In genomic region chr15:98602191-98602881, GRCm38 (mm10) we compare ENCODE assay signal across 9 mouse cellular contexts. TPM values are rescaled to one million over a fixed set of nuclear protein-coding genes. Genes with fewer than 3 reads are reported as not detected.
DNase-seq lines count a peak whose midpoint lies in the region; ATAC-seq and TF ChIP-seq lines count a peak whose summit lies in the region.
"Had no signal": no experiment of that assay in that cellular context is flagged by ENCODE, and none has a peak within 500 bp of the region (broad histone marks: within the 10 kb centered on the region; RNA-seq: fewer than 3 reads in every experiment).

No protein-coding gene starts in this region.

- H3K36me3 ChIP-seq in lung, embryonic 16.5 days (ENCODE audit: control insufficient read depth, insufficient read depth, low read length) = peaks cover 33% of the 10 kb centered on the region
- peaks cover 68% of the 10 kb centered on the region for H3K36me3 ChIP-seq in embryonic facial prominence, embryonic 12.5 days
- peaks cover 69% of the 10 kb centered on the region for H3K36me3 ChIP-seq in limb, embryonic 15.5 days

- no peaks in the 10 kb centered on the region for H3K9me3 ChIP-seq in lung, embryonic 16.5 days (ENCODE audit: control insufficient read depth, low read length)
- H3K9me3 ChIP-seq in embryonic facial prominence, embryonic 12.5 days = no peaks in the 10 kb centered on the region
- H3K9me3 ChIP-seq in limb, embryonic 15.5 days = no peaks in the 10 kb centered on the region

- H3K4me3 ChIP-seq in lung, embryonic 16.5 days (ENCODE audit: low read length) = peak overlapping the region; percentile 10; the same call in 1 of the 2 replicates
- H3K4me3 ChIP-seq in embryonic facial prominence, embryonic 12.5 days = 0 out of 2 replicates have a peak overlapping the region, but pooled peaks have one; percentile 4
- H3K4me3 ChIP-seq in limb, embryonic 15.5 days = peak overlapping the region; percentile 14
- H3K4me3 ChIP-seq in cerebellum, adult 2 months (replicated peaks; ENCODE audit: insufficient read depth, low read depth, low read length) = no peak overlapping the region

- H3K27me3 ChIP-seq in lung, embryonic 16.5 days (ENCODE audit: control insufficient read depth, insufficient read depth, low read depth, low read length) = no peaks in the 10 kb centered on the region
- no peaks in the 10 kb centered on the region for H3K27me3 ChIP-seq in embryonic facial prominence, embryonic 12.5 days
- no peaks in the 10 kb centered on the region for H3K27me3 ChIP-seq in limb, embryonic 15.5 days
- no peaks in the 10 kb centered on the region for H3K27me3 ChIP-seq in cerebellum, adult 2 months (ENCODE audit: control insufficient read depth, insufficient read depth, low read length)

- H3K4me2 ChIP-seq in lung, embryonic 16.5 days (ENCODE audit: low read depth, low read length) = peak overlapping the region; percentile 28
- H3K4me2 ChIP-seq in embryonic facial prominence, embryonic 12.5 days (replicated peaks) = peak overlapping the region; percentile 40
- H3K4me2 ChIP-seq in limb, embryonic 15.5 days = peak overlapping the region; percentile 38

- DNase-seq in lung, postnatal 14 days = no peak
- peak; percentile 70 to 77 for DNase-seq in heart, postnatal 14 days
- DNase-seq in cerebellum, adult 11 months = no peak
- DNase-seq in layer of hippocampus, postnatal 36 days = no peak
- no peak for DNase-seq in cerebellum, adult 2 months

- peaks cover 27% of the 10 kb centered on the region for H3K4me1 ChIP-seq in lung, embryonic 16.5 days (replicated peaks; ENCODE audit: control insufficient read depth, insufficient read depth, low read length)
- peaks cover 33% of the 10 kb centered on the region for H3K4me1 ChIP-seq in embryonic facial prominence, embryonic 12.5 days
- peaks cover 46% of the 10 kb centered on the region for H3K4me1 ChIP-seq in limb, embryonic 15.5 days
- H3K4me1 ChIP-seq in cerebellum, adult 2 months (ENCODE audit: control insufficient read depth, insufficient read depth, low read length) = peaks cover 6% of the 10 kb centered on the region; the same call in 1 of the 2 replicates

- H3K9ac ChIP-seq in lung, embryonic 16.5 days (ENCODE audit: low read length) = peak overlapping the region; percentile 14
- peak overlapping the region; percentile 51 for H3K9ac ChIP-seq in embryonic facial prominence, embryonic 12.5 days
- H3K9ac ChIP-seq in limb, embryonic 15.5 days = peak overlapping the region; percentile 26

- no peak overlapping the region; the same call in 1 of the 2 replicates for H3K27ac ChIP-seq in lung, embryonic 16.5 days (ENCODE audit: low read length)
- peak overlapping the region; percentile 50 for H3K27ac ChIP-seq in embryonic facial prominence, embryonic 12.5 days
- H3K27ac ChIP-seq in limb, embryonic 15.5 days = peak overlapping the region; percentile 77
- no peak overlapping the region for H3K27ac ChIP-seq in cerebellum, adult 2 months (ENCODE audit: insufficient read depth, low read length)

- peak; percentile 42; the same call in 1 of the 2 replicates for ATAC-seq in lung, embryonic 16.5 days (ENCODE audit: low read depth)
- ATAC-seq in embryonic facial prominence, embryonic 12.5 days (ENCODE audit: insufficient number of reproducible peaks, insufficient read depth, low FRiP score, low TSS enrichment) = no peak
- no peak; the same call in 1 of the 2 replicates for ATAC-seq in limb, embryonic 15.5 days (ENCODE audit: insufficient number of reproducible peaks, low FRiP score, low TSS enrichment, low read depth)

- TF ChIP-seq POLR2A in cerebellum, adult 2 months (IDR thresholded peaks at IDR 0.05; ENCODE audit: borderline replicate concordance, insufficient read depth, low read length) = no peak

- intact Hi-C loops in heart, postnatal 14 days (cut with DNase I) = loop anchor here (2.0 kb wide), 1 partner anchor 16 kb away; no protein-coding TSS in a partner anchor

- TF ChIP-seq CTCF in cerebellum, adult 2 months (IDR thresholded peaks at IDR 0.05; ENCODE audit: borderline replicate concordance, insufficient read depth, low read depth, low read length) = no peak

- WGBS in lung, embryonic 16.5 days = 49% methylated on average over 13 of the region's 13 CpGs
- WGBS in embryonic facial prominence, embryonic 12.5 days = 57% methylated on average over 13 of the region's 13 CpGs
- WGBS in limb, embryonic 15.5 days = 45% methylated on average over 13 of the region's 13 CpGs
- 53% methylated on average over 13 of the region's 13 CpGs for WGBS in cerebellum, adult 2 months

RNA-seq across cellular contexts. Expression of gene Adcy6, which starts 7.5 kb away (rescaled TPM):
- 21.5 and 21.7 TPM in 2 replicates for polyA plus RNA-seq in lung, embryonic 16.5 days (2015; fragmentation: Nextera tagmentation; extraction: Ambion mirVana)
- 18.7 and 22.2 TPM in 2 replicates for polyA plus RNA-seq in embryonic facial prominence, embryonic 12.5 days (2016; fragmentation: Nextera tagmentation; extraction: Ambion mirVana)
- 100 to 1,000 TPM; 199 to 209 TPM for total RNA-seq in heart, postnatal 14 days (2021)
- polyA plus RNA-seq in limb, embryonic 15.5 days (2015; fragmentation: Nextera tagmentation; extraction: Ambion mirVana) = 15.1 and 15.8 TPM in 2 replicates
- total RNA-seq in layer of hippocampus, postnatal 36 days (2021) = 10 to 100 TPM; 43.7 to 48.8 TPM
- 31.1 and 31.3 TPM in 2 replicates for polyA plus RNA-seq in cerebellum, adult 2 months (2012; rRNA removed)

RNA-seq across cellular contexts. Expression of gene Cacnb3, which starts 28.3 kb away (rescaled TPM):
- polyA plus RNA-seq in lung, embryonic 16.5 days (2015; fragmentation: Nextera tagmentation; extraction: Ambion mirVana) = 21.9 and 22.7 TPM in 2 replicates
- polyA plus RNA-seq in embryonic facial prominence, embryonic 12.5 days (2016; fragmentation: Nextera tagmentation; extraction: Ambion mirVana) = 64.5 and 72.8 TPM in 2 replicates
- total RNA-seq in heart, postnatal 14 days (2021) = 1 to 10 TPM; 8.0 to 8.8 TPM
- polyA plus RNA-seq in limb, embryonic 15.5 days (2015; fragmentation: Nextera tagmentation; extraction: Ambion mirVana) = 41.4 and 46.6 TPM in 2 replicates
- 100 to 1,000 TPM; 198 to 206 TPM for total RNA-seq in layer of hippocampus, postnatal 36 days (2021)
- polyA plus RNA-seq in cerebellum, adult 2 months (2012; rRNA removed) = 65.4 and 69.7 TPM in 2 replicates

RNA-seq across cellular contexts. Expression of gene 4930415O20Rik, which starts 31.5 kb away (rescaled TPM):
- not detected in 2 replicates for polyA plus RNA-seq in lung, embryonic 16.5 days (2015; fragmentation: Nextera tagmentation; extraction: Ambion mirVana)
- not detected in 2 replicates for polyA plus RNA-seq in embryonic facial prominence, embryonic 12.5 days (2016; fragmentation: Nextera tagmentation; extraction: Ambion mirVana)
- total RNA-seq in heart, postnatal 14 days (2021) = under 1 TPM; 0.88 to 0.93 TPM
- polyA plus RNA-seq in limb, embryonic 15.5 days (2015; fragmentation: Nextera tagmentation; extraction: Ambion mirVana) = not detected in 2 replicates
- total RNA-seq in layer of hippocampus, postnatal 36 days (2021) = not detected
- polyA plus RNA-seq in cerebellum, adult 2 months (2012; rRNA removed) = not detected in 2 replicates
- total RNA-seq: liver, adult 2 months had no signal
- polyA plus RNA-seq: liver, adult 2 months had no signal

RNA-seq across cellular contexts. Expression of gene Ccnt1, which starts 31.6 kb away (rescaled TPM):
- 51.6 and 64.2 TPM in 2 replicates for polyA plus RNA-seq in lung, embryonic 16.5 days (2015; fragmentation: Nextera tagmentation; extraction: Ambion mirVana)
- polyA plus RNA-seq in embryonic facial prominence, embryonic 12.5 days (2016; fragmentation: Nextera tagmentation; extraction: Ambion mirVana) = 58.0 and 58.9 TPM in 2 replicates
- total RNA-seq in heart, postnatal 14 days (2021) = 10 to 100 TPM; 32.8 to 42.6 TPM
- polyA plus RNA-seq in limb, embryonic 15.5 days (2015; fragmentation: Nextera tagmentation; extraction: Ambion mirVana) = 50.8 and 55.2 TPM in 2 replicates
- total RNA-seq in layer of hippocampus, postnatal 36 days (2021) = 10 to 100 TPM; 37.5 to 49.6 TPM
- 24.1 and 24.2 TPM in 2 replicates for polyA plus RNA-seq in cerebellum, adult 2 months (2012; rRNA removed)

Comparison
In these comparisons a context has a peak if more than half of its experiments do, and no peak if none do; other contexts are left out.
1. H3K27ac ChIP-seq: peak in embryonic facial prominence, embryonic 12.5 days (single experiment) and limb, embryonic 15.5 days (single experiment); none in lung, embryonic 16.5 days (single experiment) and cerebellum, adult 2 months (single experiment).
2. DNase-seq: peak in heart, postnatal 14 days (2 of 2); none in lung, postnatal 14 days (single experiment), cerebellum, adult 11 months (single experiment), layer of hippocampus, postnatal 36 days (0 of 2) and cerebellum, adult 2 months (0 of 2).
3. Peak in every context shown above with its lines, with median percentiles within 50 percentile points of each other: H3K4me2 ChIP-seq and H3K9ac ChIP-seq.